Mouse (Mus musculus): Measurements from ENCODE around the gene Cnn3.

Gene Cnn3

DNA sequence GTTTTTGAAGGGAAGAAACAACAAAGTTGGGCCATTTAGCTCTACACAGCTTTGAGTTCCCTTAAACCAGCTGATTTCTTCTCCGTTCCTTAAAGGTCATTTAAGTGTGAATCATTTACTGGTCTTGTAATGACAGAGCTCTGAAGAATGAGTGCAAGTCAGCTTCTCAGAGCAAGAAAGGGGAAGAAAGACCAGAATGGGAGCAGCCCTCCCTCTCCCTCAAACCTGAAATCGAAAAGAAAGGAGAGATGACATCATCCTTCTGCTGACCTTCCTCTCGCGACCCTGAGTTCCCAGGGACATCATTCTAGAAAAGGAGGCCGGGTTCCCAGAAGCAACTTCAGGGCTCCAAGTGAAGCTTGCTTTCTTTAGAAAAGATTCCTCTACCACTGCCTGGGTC is 64.6 kb downstream of the Cnn3 start:
- DNase-seq (ENCODE audit: low spot score in 2 of 2): no peak

DNA sequence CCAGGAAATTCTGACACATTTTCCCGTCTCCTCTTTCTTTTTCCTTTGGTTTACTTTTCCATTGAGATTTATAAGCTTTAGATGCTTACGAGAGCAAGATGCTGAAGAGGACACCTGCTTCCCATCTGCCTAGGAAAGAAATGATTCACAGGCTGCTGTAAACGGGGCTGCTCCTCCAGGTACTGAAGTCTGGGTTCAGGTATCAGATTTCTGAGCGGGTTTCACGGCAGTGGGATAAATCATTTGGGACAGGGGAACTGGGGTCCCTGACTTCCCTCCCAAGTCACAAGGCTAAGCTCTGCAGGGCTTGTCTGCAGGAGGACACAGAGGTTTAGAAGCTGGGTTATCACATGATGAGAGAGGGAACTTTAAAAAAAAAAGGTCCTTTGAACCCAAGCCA is 65.7 kb downstream of the Cnn3 start:
- no peak for DNase-seq (ENCODE audit: low spot score in 2 of 2)

DNA sequence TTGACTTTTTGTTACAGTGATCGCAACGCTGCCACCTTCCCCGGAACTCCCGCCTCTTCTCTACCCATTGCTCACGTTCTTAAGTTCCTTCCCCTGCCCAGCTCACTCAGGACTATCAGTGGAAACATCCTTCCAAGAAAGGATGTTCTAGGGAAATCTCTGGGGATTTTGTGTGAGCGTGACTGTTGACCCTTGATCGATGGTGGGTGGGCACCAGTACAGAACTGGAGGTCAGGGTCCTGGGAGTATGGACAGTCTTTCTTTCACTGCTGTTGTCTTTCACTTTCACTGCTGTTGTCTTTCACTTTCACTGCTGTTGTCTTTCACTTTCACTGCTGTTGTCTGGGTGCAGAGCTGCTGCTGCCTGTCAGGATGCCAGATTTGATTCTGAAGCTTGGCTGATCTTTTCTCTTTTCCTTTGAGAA is 67.7 kb downstream of the Cnn3 start:
- no peak for DNase-seq (ENCODE audit: low spot score in 2 of 2)

DNA sequence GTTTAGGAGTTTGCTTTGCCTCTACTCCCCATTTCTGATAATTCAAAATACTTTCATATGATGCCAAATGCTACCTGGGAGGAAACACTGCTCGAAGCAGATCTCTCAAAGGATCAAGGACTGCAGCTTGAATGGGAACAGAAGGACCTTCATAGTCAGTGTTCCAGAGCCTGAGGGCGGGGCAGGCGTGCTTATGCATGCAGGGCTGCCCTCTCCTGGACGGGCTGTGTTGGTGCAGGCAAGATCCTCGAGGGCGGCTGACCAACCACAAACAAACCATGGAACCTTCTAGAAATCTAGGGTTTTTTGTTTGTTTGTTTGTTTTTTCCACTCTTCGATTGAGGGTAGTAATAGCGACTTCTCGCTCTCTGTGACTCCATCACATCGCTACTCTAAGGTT is 73.9 kb downstream of the Cnn3 start:
- DNase-seq (ENCODE audit: low spot score in 2 of 2): peak; percentile 56 to 61

DNA sequence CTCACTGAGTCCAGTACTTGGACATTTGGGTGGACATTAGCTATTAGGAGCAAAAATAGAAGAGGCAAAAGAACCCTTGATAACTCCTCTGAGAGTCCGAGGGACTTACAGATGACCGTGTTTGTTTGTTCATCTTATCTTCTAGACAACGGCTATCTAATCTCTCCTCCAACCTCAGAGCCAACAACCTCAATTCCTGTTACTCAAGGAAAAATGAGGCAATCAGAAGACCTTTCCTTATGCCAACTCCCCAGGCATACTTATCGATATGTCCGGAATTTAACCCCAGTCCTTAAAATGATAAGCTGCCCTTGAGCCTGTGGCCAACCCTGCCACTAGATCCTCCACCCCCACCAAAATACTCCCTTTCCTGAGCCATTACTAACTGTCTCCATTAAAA is 74.4 kb downstream of the Cnn3 start:
- no peak for DNase-seq (ENCODE audit: low spot score in 2 of 2)

DNA sequence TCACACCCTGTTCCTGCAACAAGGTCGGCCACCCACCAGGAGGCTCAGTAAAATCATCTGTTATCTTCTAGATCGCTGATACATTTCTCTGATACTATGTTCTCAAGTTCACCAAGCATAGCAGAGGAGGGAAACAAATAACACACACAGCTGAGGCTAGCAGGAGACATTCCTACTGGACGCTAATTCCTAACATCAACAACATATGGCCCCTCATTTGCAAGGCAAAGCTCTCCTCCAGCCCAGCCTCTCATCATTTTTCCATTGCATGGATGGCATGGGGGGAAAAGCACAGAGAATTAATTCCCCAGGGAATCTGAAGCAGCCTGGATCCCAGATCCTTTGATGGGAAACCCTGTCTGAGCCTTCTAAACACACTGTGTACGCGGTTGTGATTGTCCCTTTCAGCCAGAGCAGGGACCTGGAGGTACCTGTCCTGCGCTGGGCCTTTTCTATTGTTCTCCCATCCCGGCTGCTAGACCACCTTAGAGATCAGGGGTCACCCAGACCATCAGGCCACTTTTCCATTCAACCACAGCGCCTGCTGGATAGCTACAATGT is 78.7 kb downstream of the Cnn3 start:
- no peak for DNase-seq (ENCODE audit: low spot score in 2 of 2)

DNA sequence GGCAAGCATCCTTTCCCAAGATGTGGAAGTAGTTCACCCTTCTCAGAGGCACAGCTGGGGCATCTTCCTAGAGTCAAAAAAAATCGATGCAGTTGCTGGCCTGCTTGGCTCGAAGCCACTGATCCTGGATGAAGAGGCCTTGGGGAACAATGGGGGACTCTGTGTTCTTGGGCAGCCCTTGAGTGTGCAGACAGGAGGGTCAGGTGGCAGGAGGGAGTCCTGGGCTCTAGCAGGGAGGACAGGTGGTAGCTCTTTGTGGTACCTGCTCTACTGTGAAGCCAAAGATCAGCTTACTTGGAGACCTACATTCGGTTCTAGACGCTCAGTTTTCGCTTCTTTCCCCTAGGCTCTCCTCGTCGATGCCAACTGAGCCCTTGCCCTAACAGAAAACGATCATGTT is 79.9 kb downstream of the Cnn3 start:
- no peak for DNase-seq (ENCODE audit: low spot score in 2 of 2)

DNA sequence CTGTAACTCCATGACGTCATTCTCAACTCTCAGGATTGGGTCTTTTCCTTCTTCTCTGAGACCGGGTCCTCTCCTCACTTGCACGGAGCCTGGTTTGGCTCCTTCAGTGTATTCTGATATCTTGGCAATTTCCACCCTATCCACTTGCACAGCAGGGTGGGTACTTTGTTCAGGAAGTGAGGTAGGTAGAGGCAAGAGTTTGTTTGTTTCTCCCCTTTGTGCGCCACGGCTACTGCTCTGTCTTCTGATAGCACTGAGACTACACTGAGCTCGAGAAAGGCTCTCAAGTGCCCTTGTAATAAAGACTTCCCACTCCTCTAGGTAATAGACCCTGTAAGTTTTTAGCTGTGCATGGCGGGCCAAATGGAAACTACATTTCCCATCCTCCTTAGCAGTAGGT is 80.5 kb downstream of the Cnn3 start:
- no peak for DNase-seq (ENCODE audit: low spot score in 2 of 2)

DNA sequence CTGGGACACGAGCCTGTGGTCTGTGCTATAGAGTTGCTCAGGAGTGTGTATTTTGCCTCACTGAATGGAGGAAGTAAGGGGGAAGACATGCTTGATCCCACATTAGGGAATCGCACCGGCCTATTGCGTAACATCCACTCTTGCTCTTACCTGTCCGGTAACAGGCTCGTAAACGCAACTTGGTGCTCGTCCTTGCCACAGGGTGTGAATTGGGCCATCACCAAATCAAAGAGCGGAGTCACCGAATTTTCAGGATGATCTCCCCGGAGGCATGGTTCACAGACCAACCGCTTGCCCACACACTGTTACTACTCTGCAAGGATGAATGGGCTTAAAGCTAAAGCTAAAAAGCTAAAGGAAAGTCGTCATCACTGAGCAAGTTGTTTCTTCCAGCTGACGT is 81.4 kb downstream of the Cnn3 start:
- no peak for DNase-seq (ENCODE audit: low spot score in 2 of 2)
